Mouse (Mus musculus): ENCODE results near the gene Zfp750.

DNA sequence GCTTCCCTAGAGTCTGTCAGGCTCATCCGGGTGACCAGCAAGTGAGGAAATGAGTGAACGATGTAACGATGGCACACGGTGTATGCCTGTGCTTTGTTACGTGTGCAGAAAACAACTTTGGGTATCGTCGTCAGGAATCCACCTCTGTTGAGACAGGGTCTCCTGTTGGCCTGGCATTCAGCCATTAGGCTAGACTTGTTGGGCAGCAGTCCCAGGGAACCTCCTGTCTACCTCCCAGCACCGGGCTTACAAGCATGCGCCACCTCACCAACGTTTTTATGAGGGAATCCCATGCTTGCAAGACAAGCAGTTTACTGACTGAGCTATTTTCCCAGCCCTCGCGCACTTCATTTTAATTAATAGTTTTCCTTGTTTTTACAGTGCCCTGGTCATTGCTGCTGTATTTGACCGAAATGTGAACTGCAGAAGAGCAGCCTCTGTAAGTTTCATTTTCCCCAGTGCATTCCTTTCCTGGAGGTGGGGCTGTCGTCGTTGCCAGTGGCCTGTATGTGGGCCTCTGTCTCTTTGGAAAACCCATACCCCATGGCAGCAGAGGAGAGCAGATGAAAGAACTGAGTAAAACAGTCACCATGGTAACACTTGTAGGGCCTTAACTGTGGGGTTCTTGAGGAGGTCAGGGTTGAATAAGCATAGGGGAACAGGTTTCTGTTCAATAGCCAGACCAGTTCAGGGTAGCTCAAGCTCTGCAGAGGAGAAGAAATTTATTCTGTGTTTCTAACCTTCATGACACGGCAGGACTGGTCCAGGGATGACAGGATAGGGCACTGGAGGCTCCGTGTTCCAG is 30.9 kb upstream of the Zfp750 start:
- no peak for TF ChIP-seq MAFK (IDR thresholded peaks at IDR 0.05; ENCODE audit: insufficient read depth, low read depth, low read length)
- no peak for TF ChIP-seq ZNF384 (IDR thresholded peaks at IDR 0.05; ENCODE audit: low read depth, low read length)
- TF ChIP-seq CHD2 (IDR thresholded peaks at IDR 0.05; ENCODE audit: low read depth, low read length) = no peak
- no peak for TF ChIP-seq ZC3H11A (IDR thresholded peaks at IDR 0.05; ENCODE audit: borderline replicate concordance, low read depth, low read length)
- no peak for TF ChIP-seq HCFC1 (IDR thresholded peaks at IDR 0.05; ENCODE audit: borderline replicate concordance, insufficient read depth, low read length)
